Mouse (Mus musculus) CD8-positive naive resting alpha-beta T cell, adult 57 days (primary cell): Measurements from ENCODE around the gene Sowahb. TPM values are rescaled to one million over a fixed set of nuclear protein-coding genes. Genes with fewer than 3 reads are reported as not detected.

Experiments
- total RNA-seq: library from RNA; stranded (reverse); gene quantifications from one replicate; pipeline ENCODE4 v1.2.4, GENCODE M21; 2023

Sowahb gene
- total RNA-seq, result not detected

GRCm38 (mm10) chr5:93044584-93045370, at the start of gene Sowahb:
Sowahb (minus strand) TSS chr5:93045022.

GRCm38 (mm10) chr5:93092857-93093622, 48.2 kb upstream of the Sowahb start, which contains the start of gene Sept11:
Sept11 (plus strand) TSS chr5:93093437.

Other genes with a start within 250 kb of the Sowahb start
- 62.6 TPM for gene Sept11, start 48.4 kb upstream of the Sowahb start, total RNA-seq
- 174 TPM for gene Ccni, start 161.5 kb upstream of the Sowahb start, total RNA-seq
- gene 2010109A12Rik, start 161.5 kb upstream of the Sowahb start, total RNA-seq, result 4.7 TPM
- 67.8 TPM for gene Ccng2, start 222.2 kb upstream of the Sowahb start, total RNA-seq